Mouse (Mus musculus) kidney, postnatal 0 days (tissue): ENCODE results near the gene Clba1. TPM values are rescaled to one million over a fixed set of nuclear protein-coding genes. Genes with fewer than 3 reads are reported as not detected.

Experiments used
- ATAC-seq: fragments of 200-750 bp; cut with Nextera tagmentation; replicated peaks from 2 replicates; pipeline ENCODE4 v1.8.0; 2017; ENCODE audit warnings: low read depth, moderate number of reproducible peaks, moderate TSS enrichment, moderate library complexity; ENCODE audit not compliant: low FRiP score
- DNase-seq: peaks from one replicate; pipeline ENCODE4 v3.0.0-alpha.2; 2016; ENCODE audit warnings: low spot score
- H3K27ac ChIP-seq: fragments of 300-500 bp; sonication (generic); 2 replicates; pipeline ENCODE4 v1.5.1; 2014; ENCODE audit warnings: mild to moderate bottlenecking
- H3K27me3 ChIP-seq: fragments of 300-500 bp; sonication (generic); 2 replicates; pipeline ENCODE4 v1.6.1; 2014; ENCODE audit warnings: low read length, mixed read lengths; ENCODE audit not compliant: insufficient read depth
- H3K36me3 ChIP-seq: fragments of 300-500 bp; sonication (generic); 2 replicates; pipeline ENCODE4 v1.6.1; 2014; ENCODE audit warnings: low read length, mixed read lengths; ENCODE audit not compliant: insufficient read depth
- H3K4me1 ChIP-seq: fragments of 300-500 bp; sonication (generic); replicated peaks from 2 replicates; pipeline ENCODE4 v1.6.1; 2014; ENCODE audit warnings: antibody characterized with exemption, low read length, mixed read lengths; ENCODE audit not compliant: insufficient read depth
- H3K4me2 ChIP-seq: fragments of 300-500 bp; sonication (generic); 2 replicates; pipeline ENCODE4 v1.6.1; 2014; ENCODE audit warnings: mild to moderate bottlenecking, low read length, moderate library complexity, mixed read lengths
- H3K4me3 ChIP-seq: fragments of 300-500 bp; sonication (generic); replicated peaks from 2 replicates; pipeline ENCODE4 v1.5.1; 2014; ENCODE audit warnings: low read depth, low read length
- H3K9ac ChIP-seq: fragments of 300-500 bp; sonication (generic); 2 replicates; pipeline ENCODE4 v1.6.1; 2014; ENCODE audit warnings: low read depth, low read length
- H3K9me3 ChIP-seq: fragments of 300-500 bp; sonication (generic); replicated peaks from 2 replicates; pipeline ENCODE4 v1.6.1; 2016; ENCODE audit warnings: low read length, inconsistent platforms, mixed read lengths
- CTCF ChIP-seq: IDR thresholded peaks from 2 replicates; pipeline ENCODE4 v1.5.1; 2016; ENCODE audit warnings: antibody characterized with exemption, low read depth, mild to moderate bottlenecking, moderate library complexity
- WGBS: fragments of 180-500 bp; shearing (Covaris S2); extraction: QIAGEN DNeasy Blood & Tissue Kit; methylation state at CpG from one replicate; pipeline ENCODE4 v1.1.7; 2014; 5-methylcytosine and 5-hydroxymethylcytosine counted together
- polyA plus RNA-seq: library from polyadenylated mRNA; unstranded; fragments of >200 nt; fragmentation: Nextera tagmentation; extraction: Ambion mirVana; gene quantifications from 2 replicates; pipeline ENCODE4 v1.2.1, GENCODE M21; 2015

Clba1 gene
- polyA plus RNA-seq, 1 experiment from 2014 or later: 16.0 TPM

- Histone ChIP-seq H3K36me3 (no peaks in the 10 kb centered on the region), H3K4me1 (no peaks in the 10 kb centered on the region), H3K27me3 (no peaks in the 10 kb centered on the region), H3K27ac (no peak overlapping the region), H3K9ac (no peak overlapping the region), H3K4me3 (no peak overlapping the region), H3K9me3 (no peaks in the 10 kb centered on the region), H3K4me2 (no peak overlapping the region)
- 49% methylated on average over 9 of the region's 9 CpGs for WGBS
- TF ChIP-seq CTCF: no peak
- no peak for ATAC-seq
- no peak for DNase-seq
These were observed 53.2 kb downstream of the Clba1 start for GRCm38 (mm10) chr12:112861911-112862321.

GRCm38 (mm10) chr12:112864804-112865203 lies 56.1 kb downstream of the Clba1 start:
- no peaks in the 10 kb centered on the region for H3K9me3 ChIP-seq
- no peak for ATAC-seq
- no peak for DNase-seq
- H3K9ac ChIP-seq: no peak overlapping the region
- no peaks in the 10 kb centered on the region for H3K36me3 ChIP-seq
- H3K27ac ChIP-seq: no peak overlapping the region
- H3K27me3 ChIP-seq: no peaks in the 10 kb centered on the region
- H3K4me3 ChIP-seq: no peak overlapping the region
- 85% methylated on average over 7 of the region's 7 CpGs for WGBS
- no peak overlapping the region for H3K4me2 ChIP-seq
- TF ChIP-seq CTCF: no peak
- 0 out of 2 replicates have a peak, but pooled peaks cover 4% of the 10 kb centered on the region for H3K4me1 ChIP-seq

Other genes starting within 250 kb of the Clba1 start
- gene Inf2, start 220.2 kb upstream of the Clba1 start, polyA plus RNA-seq: 2.5 and 3.8 TPM in 2 replicates
- 13.4 and 14.5 TPM in 2 replicates for gene Adssl1, start 188.9 kb upstream of the Clba1 start, polyA plus RNA-seq
- 202 and 209 TPM in 2 replicates for gene Siva1, start 164.3 kb upstream of the Clba1 start, polyA plus RNA-seq
- 72.5 and 114 TPM in 2 replicates for gene Akt1, start 134.1 kb upstream of the Clba1 start, polyA plus RNA-seq
- gene Zbtb42, start 130.1 kb upstream of the Clba1 start, polyA plus RNA-seq: 5.9 and 6.7 TPM in 2 replicates
- gene Cep170b, start 88.5 kb upstream of the Clba1 start, polyA plus RNA-seq: 13.6 and 13.9 TPM in 2 replicates
- 7.8 TPM in 2 replicates for gene Pld4, start 48.3 kb upstream of the Clba1 start, polyA plus RNA-seq
- gene Ahnak2, start 6.3 kb upstream of the Clba1 start, polyA plus RNA-seq: 0.22 and 0.50 TPM in 2 replicates
- gene Cdca4, start 20.5 kb downstream of the Clba1 start, polyA plus RNA-seq: 56.6 and 64.5 TPM in 2 replicates
- 0.10 and 0.11 TPM in 2 replicates for gene Gpr132, start 59.3 kb downstream of the Clba1 start, polyA plus RNA-seq
- gene Jag2, start 120.8 kb downstream of the Clba1 start, polyA plus RNA-seq: 2.4 and 2.9 TPM in 2 replicates
- gene Nudt14, start 133.2 kb downstream of the Clba1 start, polyA plus RNA-seq: 99.2 and 102 TPM in 2 replicates
- 22.8 and 24.9 TPM in 2 replicates for gene Btbd6, start 167.5 kb downstream of the Clba1 start, polyA plus RNA-seq
- gene Brf1, start 191.8 kb downstream of the Clba1 start, polyA plus RNA-seq: 41.4 and 43.6 TPM in 2 replicates
- 7.9 and 9.5 TPM in 2 replicates for gene Pacs2, start 205.6 kb downstream of the Clba1 start, polyA plus RNA-seq